Mouse (Mus musculus): ENCODE results near the gene Arhgap17.

DNA sequence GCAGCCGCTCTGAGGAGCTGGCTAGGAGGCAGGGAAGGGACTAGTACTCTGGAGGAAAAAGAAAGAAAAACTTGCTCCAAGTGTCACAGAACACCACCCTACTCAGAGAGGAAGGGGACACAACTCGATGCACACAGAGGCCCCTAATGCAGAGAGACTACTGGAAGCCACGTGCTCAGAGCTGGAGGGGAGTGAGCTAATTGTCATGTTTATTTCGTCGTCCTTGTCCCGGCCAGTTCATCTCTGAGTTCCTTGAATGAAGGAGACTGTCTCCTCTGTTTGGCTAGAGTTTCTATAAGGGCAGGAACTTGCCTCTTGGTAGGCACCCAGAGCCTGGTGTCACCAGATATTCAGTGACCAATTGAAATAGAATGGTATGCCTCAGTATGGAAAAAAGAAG lies 118.4 kb downstream of the Arhgap17 start:
- TF ChIP-seq EP300 (IDR thresholded peaks at IDR 0.05; ENCODE audit: low read depth) (no peak), CTCF (IDR thresholded peaks at IDR 0.05; ENCODE audit: low read depth) (no peak)
